Mouse (Mus musculus) lung, embryonic 16.5 days (tissue): Measurements from ENCODE around the gene Olfr541. TPM values are rescaled to one million over a fixed set of nuclear protein-coding genes. Genes with fewer than 3 reads are reported as not detected.
"Not testable (repeated sequence)": the region's sequence is repeated elsewhere in the genome, so short reads cannot be mapped to it uniquely, and the experiment has no call there.

Source experiments
- ATAC-seq: fragments of 200-750 bp; cut with Nextera tagmentation; 2 replicates; pipeline ENCODE4 v1.8.0; 2017; ENCODE audit warnings: low read depth, mild to moderate bottlenecking, moderate library complexity
- H3K27ac ChIP-seq: fragments of 300-500 bp; sonication (generic); 2 replicates; pipeline ENCODE4 v1.5.1; 2014; ENCODE audit warnings: mild to moderate bottlenecking, control low read depth, low read length
- H3K27me3 ChIP-seq: fragments of 300-500 bp; sonication (generic); 2 replicates; pipeline ENCODE4 v1.6.1; 2014; ENCODE audit warnings: low read depth, low read length, mixed read lengths; ENCODE audit not compliant: control insufficient read depth, insufficient read depth
- H3K36me3 ChIP-seq: fragments of 300-500 bp; sonication (generic); 2 replicates; pipeline ENCODE4 v1.6.1; 2014; ENCODE audit warnings: low read length; ENCODE audit not compliant: control insufficient read depth, insufficient read depth
- H3K4me1 ChIP-seq: fragments of 300-500 bp; sonication (generic); replicated peaks from 2 replicates; pipeline ENCODE4 v1.6.1; 2014; ENCODE audit warnings: low read length, mixed read lengths; ENCODE audit not compliant: control insufficient read depth, insufficient read depth
- H3K4me2 ChIP-seq: fragments of 300-500 bp; sonication (generic); 2 replicates; pipeline ENCODE4 v1.6.1; 2014; ENCODE audit warnings: low read depth, low read length, control low read depth
- H3K4me3 ChIP-seq: fragments of 300-500 bp; sonication (generic); 2 replicates; pipeline ENCODE4 v1.5.1; 2014; ENCODE audit warnings: mild to moderate bottlenecking, low read length, control low read depth
- H3K9ac ChIP-seq: fragments of 300-500 bp; sonication (generic); 2 replicates; pipeline ENCODE4 v1.6.1; 2014; ENCODE audit warnings: low read length, control low read depth
- H3K9me3 ChIP-seq: fragments of 300-500 bp; sonication (generic); 2 replicates; pipeline ENCODE4 v1.6.1; 2016; ENCODE audit warnings: low read length; ENCODE audit not compliant: control insufficient read depth
- WGBS: fragments of 180-500 bp; shearing (Covaris S2); extraction: QIAGEN DNeasy Blood & Tissue Kit; methylation state at CpG from one replicate; pipeline ENCODE4 v1.1.7; 2014; 5-methylcytosine and 5-hydroxymethylcytosine counted together
- polyA plus RNA-seq: library from polyadenylated mRNA; unstranded; fragments of >200 nt; fragmentation: Nextera tagmentation; extraction: Ambion mirVana; gene quantifications from 2 replicates; pipeline ENCODE4 v1.2.1, GENCODE M21; 2015

The Olfr541 gene
- not detected in 2 replicates for polyA plus RNA-seq

GRCm38 (mm10) chr7:140696967-140697366, at the start of gene Olfr541:
TSS of gene Olfr541 (plus strand) at chr7:140697267.
- Histone ChIP-seq H3K9me3 (no peaks in the 10 kb centered on the region), H3K27me3 (no peaks in the 10 kb centered on the region), H3K27ac (no peak within 1 kb of the TSS), H3K4me1 (no peaks in the 10 kb centered on the region), H3K4me3 (no peak within 1 kb of the TSS), H3K4me2 (no peak within 1 kb of the TSS), H3K36me3 (no peaks in the 10 kb centered on the region), H3K9ac (no peak within 1 kb of the TSS)
- no peak for ATAC-seq

GRCm38 (mm10) chr7:140659630-140660029, 37.4 kb upstream of the Olfr541 start, which contains the start of gene Olfr539:
TSS of gene Olfr539 (plus strand) at chr7:140659930.
- Histone ChIP-seq H3K27ac (no peak within 1 kb of the TSS), H3K4me2 (no peak within 1 kb of the TSS), H3K4me1 (no peaks in the 10 kb centered on the region), H3K9ac (no peak within 1 kb of the TSS), H3K9me3 (no peaks in the 10 kb centered on the region), H3K36me3 (no peaks in the 10 kb centered on the region), H3K27me3 (no peaks in the 10 kb centered on the region), H3K4me3 (no peak within 1 kb of the TSS)
- ATAC-seq: no peak
- 70% methylated on average over 4 of the region's 4 CpGs for WGBS

- H3K9me3 ChIP-seq, H3K4me2 ChIP-seq, H3K9ac ChIP-seq, H3K4me3 ChIP-seq, H3K27ac ChIP-seq, H3K27me3 ChIP-seq, ATAC-seq, H3K4me1 ChIP-seq, H3K36me3 ChIP-seq: not testable (repeated sequence)
- WGBS: 81% methylated on average over 3 of the region's 3 CpGs
Measured at GRCm38 (mm10) chr7:140670693-140671092, 26.4 kb upstream of the Olfr541 start.

DNA sequence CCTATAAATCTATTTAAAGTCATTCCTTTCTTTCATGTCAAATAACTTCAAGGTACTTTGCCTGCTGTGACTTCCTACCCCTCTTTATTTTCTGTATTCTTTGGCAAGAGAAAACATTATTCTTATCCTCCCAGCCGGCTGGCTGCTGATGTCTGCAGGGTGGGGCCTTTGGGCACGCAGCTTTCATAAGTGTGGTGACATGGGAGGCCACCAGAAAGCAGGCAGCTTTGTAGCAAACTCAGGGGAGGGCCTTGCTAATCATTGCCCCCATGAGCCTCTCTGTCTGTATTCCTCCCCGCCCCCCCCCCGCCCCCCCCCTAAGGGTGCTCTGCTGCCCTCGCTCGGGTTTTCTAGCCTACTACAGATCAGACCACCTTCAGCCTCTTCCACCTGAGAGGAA, 21.2 kb upstream of the Olfr541 start:
- WGBS: 6% methylated on average over 5 of the region's 6 CpGs
- H3K4me2 ChIP-seq: no peak overlapping the region

GRCm38 (mm10) chr7:140679591-140679990, 17.5 kb upstream of the Olfr541 start:
- H3K4me1 ChIP-seq, H3K9me3 ChIP-seq, H3K27me3 ChIP-seq, H3K4me2 ChIP-seq, H3K27ac ChIP-seq, H3K9ac ChIP-seq, H3K36me3 ChIP-seq, H3K4me3 ChIP-seq, ATAC-seq: not testable (repeated sequence)
- 63% methylated on average over 4 of the region's 4 CpGs for WGBS

More for the DNA sequence above, 21.2 kb upstream of the Olfr541 start:
- Histone ChIP-seq H3K9ac (no peak overlapping the region), H3K27ac (no peak overlapping the region), H3K36me3 (no peaks in the 10 kb centered on the region), H3K4me1 (no peaks in the 10 kb centered on the region), H3K4me3 (no peak overlapping the region), H3K27me3 (no peaks in the 10 kb centered on the region; the same call in 1 of the 2 replicates), H3K9me3 (peaks cover 4% of the 10 kb centered on the region)
- ATAC-seq: no peak

DNA sequence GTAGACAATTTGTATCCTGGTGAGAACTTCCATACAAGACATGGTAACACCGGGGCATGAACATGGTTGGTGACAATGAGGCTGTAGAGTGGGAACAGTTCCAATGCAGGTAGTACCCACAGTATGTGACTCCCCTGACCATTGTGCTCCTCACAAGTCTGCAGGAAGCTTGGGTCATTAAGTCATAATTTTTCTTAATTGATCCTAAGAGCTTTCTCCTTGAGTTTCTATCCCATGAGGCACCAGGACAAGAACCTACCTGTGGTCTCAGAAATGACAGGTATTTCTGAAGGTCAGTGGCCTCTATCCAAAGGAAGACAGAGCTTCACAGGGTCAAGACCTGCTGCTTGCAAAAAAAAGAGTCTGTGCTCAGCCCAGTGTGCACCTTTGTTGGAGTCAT, 15.4 kb upstream of the Olfr541 start, which contains the start of gene Olfr45:
Gene Olfr45, plus strand, starts transcription at position 301 of the 400 bp plus-strand sequence.
- WGBS: 86% methylated on average over 1 of the region's 1 CpGs
- no peak for ATAC-seq
- H3K36me3 ChIP-seq: no peaks in the 10 kb centered on the region
- H3K4me2 ChIP-seq: no peak within 1 kb of the TSS
- no peaks in the 10 kb centered on the region for H3K27me3 ChIP-seq
- no peak within 1 kb of the TSS for H3K9ac ChIP-seq
- peaks cover 4% of the 10 kb centered on the region for H3K9me3 ChIP-seq
- no peak within 1 kb of the TSS for H3K27ac ChIP-seq
- no peak within 1 kb of the TSS for H3K4me3 ChIP-seq
- H3K4me1 ChIP-seq: no peaks in the 10 kb centered on the region

GRCm38 (mm10) chr7:140706348-140706747, 9.3 kb downstream of the Olfr541 start:
- Histone ChIP-seq H3K9ac (no peak overlapping the region), H3K27ac (no peak overlapping the region), H3K36me3 (no peaks in the 10 kb centered on the region), H3K9me3 (no peaks in the 10 kb centered on the region), H3K4me1 (no peaks in the 10 kb centered on the region), H3K27me3 (no peaks in the 10 kb centered on the region), H3K4me3 (no peak overlapping the region), H3K4me2 (no peak overlapping the region)
- 55% methylated on average over 2 of the region's 2 CpGs for WGBS
- ATAC-seq: no peak

DNA sequence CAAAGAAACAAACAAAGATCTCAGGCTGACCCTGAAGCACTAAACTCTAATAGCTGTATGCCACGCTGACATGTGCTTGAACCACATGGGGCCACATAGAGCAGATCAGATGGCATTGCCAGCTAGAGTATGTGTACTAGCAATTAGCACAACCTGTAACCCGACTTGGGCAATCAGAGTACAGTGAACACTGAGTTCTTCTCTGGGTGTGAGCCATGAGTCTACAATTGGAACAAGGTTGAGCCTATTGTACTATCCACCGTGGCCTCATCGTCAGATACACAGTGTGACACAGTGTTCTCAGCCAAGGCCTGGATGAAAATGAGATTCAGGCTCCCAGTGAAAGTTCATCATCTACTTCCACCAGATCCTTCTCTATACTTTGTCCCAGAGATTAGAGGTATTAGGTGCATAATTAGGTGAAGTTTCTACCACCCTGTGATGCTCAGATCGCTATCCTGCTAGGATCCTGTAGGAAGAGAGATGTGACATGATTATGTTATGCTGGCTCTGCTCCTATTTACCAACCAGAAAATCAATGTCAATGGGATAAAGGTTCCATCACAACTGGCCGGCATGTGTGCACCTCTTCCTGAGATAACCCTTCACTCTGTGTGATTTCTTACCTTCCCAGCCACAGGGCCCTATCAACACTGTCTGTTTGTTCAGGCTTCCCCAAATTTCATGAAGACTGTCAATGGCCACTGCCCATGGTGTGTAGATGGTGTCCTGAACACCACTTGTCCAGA, 10.6 kb downstream of the Olfr541 start:
- Histone ChIP-seq H3K4me2 (no peak overlapping the region), H3K4me3 (no peak overlapping the region), H3K9me3 (no peaks in the 10 kb centered on the region), H3K36me3 (no peaks in the 10 kb centered on the region), H3K4me1 (no peaks in the 10 kb centered on the region), H3K27ac (no peak overlapping the region), H3K27me3 (no peaks in the 10 kb centered on the region), H3K9ac (no peak overlapping the region)
- ATAC-seq: no peak
- 74% methylated on average over 6 of the region's 6 CpGs for WGBS

DNA sequence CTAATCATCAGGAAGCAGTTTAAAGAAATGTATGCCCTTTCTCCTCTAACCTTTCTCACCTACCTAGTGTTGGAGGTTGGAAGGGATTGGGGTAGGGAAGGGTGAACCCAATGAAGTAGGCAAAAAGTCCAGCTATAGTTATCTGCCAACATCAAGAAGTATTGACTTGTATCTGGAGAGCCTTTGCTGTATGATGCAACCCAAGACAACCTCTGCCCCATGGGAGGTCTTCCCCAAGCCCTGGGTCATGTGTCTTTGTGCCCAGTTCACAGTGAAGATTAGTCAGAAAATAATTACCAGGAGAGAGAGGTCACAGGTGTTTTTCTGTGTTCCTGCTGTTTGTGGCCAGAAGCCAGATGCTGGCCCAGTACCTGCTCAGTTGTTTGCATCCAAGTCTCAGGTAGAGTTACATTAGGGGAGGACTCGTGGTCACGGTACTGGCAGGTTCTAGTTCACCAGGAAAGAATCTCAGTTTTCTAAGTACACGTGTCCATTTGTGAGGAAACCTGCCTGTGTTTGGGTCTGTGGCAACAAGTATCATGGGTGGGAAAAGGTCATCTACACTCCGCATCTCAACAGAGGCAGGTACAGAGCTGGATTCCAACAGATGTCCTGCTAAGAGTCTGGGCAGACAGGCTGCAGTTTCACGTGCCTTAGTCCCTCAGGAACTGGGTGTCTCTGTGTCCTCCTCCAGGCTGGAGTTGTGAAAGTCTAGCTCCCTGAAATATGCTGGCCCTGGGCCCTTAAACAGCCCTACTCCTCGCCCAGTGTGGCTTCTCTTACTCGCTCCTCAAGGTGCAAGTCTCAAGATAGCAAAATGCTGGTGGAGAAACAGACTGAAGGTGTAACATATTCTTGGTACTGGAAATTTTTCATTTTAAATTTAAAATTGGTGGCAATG, 20.3 kb downstream of the Olfr541 start:
- H3K9ac ChIP-seq: no peak overlapping the region
- ATAC-seq: no peak
- H3K4me3 ChIP-seq: no peak overlapping the region
- H3K27ac ChIP-seq: no peak overlapping the region
- no peak overlapping the region for H3K4me2 ChIP-seq
- no peaks in the 10 kb centered on the region for H3K4me1 ChIP-seq
- no peaks in the 10 kb centered on the region for H3K36me3 ChIP-seq
- no peaks in the 10 kb centered on the region for H3K27me3 ChIP-seq
- H3K9me3 ChIP-seq: no peaks in the 10 kb centered on the region
- WGBS: 75% methylated on average over 7 of the region's 7 CpGs
